Comparison of ENCODE assay signal across 8 mouse cellular contexts in the genomic region with DNA sequence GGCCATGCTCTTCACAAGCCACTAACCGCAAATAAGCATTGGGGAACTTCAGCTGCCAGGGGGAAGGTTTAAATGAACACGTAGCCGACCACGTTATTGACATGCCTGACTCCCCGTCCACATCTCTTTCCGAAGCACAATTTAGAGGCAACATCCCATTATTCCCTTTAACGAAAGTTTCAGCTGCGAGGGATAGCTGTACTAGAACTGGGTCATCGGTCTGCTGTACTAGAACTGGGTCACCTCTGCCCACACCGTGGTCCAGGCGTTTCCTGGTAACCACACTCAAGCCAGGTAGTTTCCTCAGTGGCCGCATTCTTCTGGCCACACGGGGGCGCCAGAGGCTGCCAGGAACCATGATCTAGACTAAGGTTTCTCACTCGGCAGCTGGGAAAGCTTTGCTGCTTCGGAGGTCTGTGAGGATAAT. TPM values are rescaled to one million over a fixed set of nuclear protein-coding genes. Genes with fewer than 3 reads are reported as not detected.
DNase-seq lines count a peak whose midpoint lies in the region; ATAC-seq lines count a peak whose summit lies in the region.

No protein-coding gene starts in this region.

- ATAC-seq in hindbrain, embryonic 15.5 days (ENCODE audit: low FRiP score, low read depth): peak; percentile 82

- H3K27me3 ChIP-seq in hindbrain, embryonic 15.5 days: no peaks in the 10 kb centered on the region

- H3K4me3 ChIP-seq in hindbrain, embryonic 15.5 days: peak overlapping the region; percentile 26

- peaks cover 12% of the 10 kb centered on the region for H3K36me3 ChIP-seq in hindbrain, embryonic 15.5 days

- no peaks in the 10 kb centered on the region for H3K9me3 ChIP-seq in hindbrain, embryonic 15.5 days

- peaks cover 21% of the 10 kb centered on the region; the same call in 1 of the 2 replicates for H3K4me1 ChIP-seq in hindbrain, embryonic 15.5 days (replicated peaks)

- DNase-seq in R1 (ENCODE audit: low read depth, low spot score): peak; percentile 82
- DNase-seq in cerebellum, postnatal 14 days: peak; percentile 92 to 93
- DNase-seq in frontal cortex, postnatal 36 days (ENCODE audit: low spot score in 2 of 2): peak; percentile 88 to 95
- peak; percentile 79 to 80 for DNase-seq in layer of hippocampus, postnatal 36 days
- peak; percentile 87 for DNase-seq in lung, postnatal 25 days (ENCODE audit: low spot score)
- peak; percentile 94 for DNase-seq in retina, embryonic 14.5 days (ENCODE audit: low spot score)
- DNase-seq in thymus, postnatal 4 days: peak; percentile 90

- peak overlapping the region; percentile 53 for H3K4me2 ChIP-seq in hindbrain, embryonic 15.5 days

- 10% methylated on average over 16 of the region's 16 CpGs for WGBS in hindbrain, embryonic 15.5 days

- 0 out of 2 replicates have a peak overlapping the region, but pooled peaks have one; percentile 18 for H3K9ac ChIP-seq in hindbrain, embryonic 15.5 days

- H3K27ac ChIP-seq in hindbrain, embryonic 15.5 days (replicated peaks): no peak overlapping the region

RNA-seq across cellular contexts. Expression of a gene that starts 44.4 kb away (rescaled TPM):
- polyA plus RNA-seq in hindbrain, embryonic 15.5 days (2015; fragmentation: Nextera tagmentation; extraction: Ambion mirVana): 56.8 and 57.9 TPM in 2 replicates
- total RNA-seq in layer of hippocampus, postnatal 36 days (2021): 10 to 100 TPM; 48.8 to 50.4 TPM

RNA-seq across cellular contexts. Expression of a gene that starts 44.5 kb away (rescaled TPM):
- 35.0 and 35.6 TPM in 2 replicates for polyA plus RNA-seq in hindbrain, embryonic 15.5 days (2015; fragmentation: Nextera tagmentation; extraction: Ambion mirVana)
- 10 to 100 TPM; 23.2 to 26.5 TPM for total RNA-seq in layer of hippocampus, postnatal 36 days (2021)

RNA-seq across cellular contexts. Expression of a gene that starts 53.5 kb away (rescaled TPM):
- polyA plus RNA-seq in hindbrain, embryonic 15.5 days (2015; fragmentation: Nextera tagmentation; extraction: Ambion mirVana): 66.0 and 72.6 TPM in 2 replicates
- 10 to 100 TPM; 26.8 to 30.0 TPM for total RNA-seq in layer of hippocampus, postnatal 36 days (2021)
